Mouse (Mus musculus) central nervous system, embryonic 18 days (tissue): ENCODE results near the gene Muc1. TPM values are rescaled to one million over a fixed set of nuclear protein-coding genes. Genes with fewer than 3 reads are reported as not detected.

Experiments
- polyA plus RNA-seq: library from polyadenylated mRNA; depleted of rRNA; stranded (reverse); fragments of >200 nt; gene quantifications from 2 replicates; pipeline ENCODE4 v1.2.3, GENCODE M21; 2012; rRNA removed

The Muc1 gene
- 4.5 and 5.8 TPM in 2 replicates for polyA plus RNA-seq

DNA sequence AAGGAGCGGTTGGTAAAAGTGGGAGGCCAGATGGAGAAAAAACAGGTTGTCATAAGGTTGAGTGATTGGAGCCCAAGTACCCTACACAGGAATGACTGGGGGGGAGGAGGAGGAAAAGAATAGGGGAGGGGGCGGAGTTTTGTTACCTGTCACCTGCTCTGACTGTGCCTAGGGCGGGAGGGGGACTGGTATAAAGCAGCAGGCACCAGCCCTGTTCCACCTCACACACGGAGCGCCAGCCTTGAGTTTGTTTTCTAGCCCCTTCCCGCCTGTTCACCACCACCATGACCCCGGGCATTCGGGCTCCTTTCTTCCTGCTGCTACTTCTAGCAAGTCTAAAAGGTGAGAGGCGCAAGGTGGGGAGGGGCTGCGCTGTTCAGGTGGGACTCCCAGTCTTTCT, at the start of gene Muc1:
TSS of gene Muc1 (plus strand) at position 222 of the 400 bp plus-strand sequence.

DNA sequence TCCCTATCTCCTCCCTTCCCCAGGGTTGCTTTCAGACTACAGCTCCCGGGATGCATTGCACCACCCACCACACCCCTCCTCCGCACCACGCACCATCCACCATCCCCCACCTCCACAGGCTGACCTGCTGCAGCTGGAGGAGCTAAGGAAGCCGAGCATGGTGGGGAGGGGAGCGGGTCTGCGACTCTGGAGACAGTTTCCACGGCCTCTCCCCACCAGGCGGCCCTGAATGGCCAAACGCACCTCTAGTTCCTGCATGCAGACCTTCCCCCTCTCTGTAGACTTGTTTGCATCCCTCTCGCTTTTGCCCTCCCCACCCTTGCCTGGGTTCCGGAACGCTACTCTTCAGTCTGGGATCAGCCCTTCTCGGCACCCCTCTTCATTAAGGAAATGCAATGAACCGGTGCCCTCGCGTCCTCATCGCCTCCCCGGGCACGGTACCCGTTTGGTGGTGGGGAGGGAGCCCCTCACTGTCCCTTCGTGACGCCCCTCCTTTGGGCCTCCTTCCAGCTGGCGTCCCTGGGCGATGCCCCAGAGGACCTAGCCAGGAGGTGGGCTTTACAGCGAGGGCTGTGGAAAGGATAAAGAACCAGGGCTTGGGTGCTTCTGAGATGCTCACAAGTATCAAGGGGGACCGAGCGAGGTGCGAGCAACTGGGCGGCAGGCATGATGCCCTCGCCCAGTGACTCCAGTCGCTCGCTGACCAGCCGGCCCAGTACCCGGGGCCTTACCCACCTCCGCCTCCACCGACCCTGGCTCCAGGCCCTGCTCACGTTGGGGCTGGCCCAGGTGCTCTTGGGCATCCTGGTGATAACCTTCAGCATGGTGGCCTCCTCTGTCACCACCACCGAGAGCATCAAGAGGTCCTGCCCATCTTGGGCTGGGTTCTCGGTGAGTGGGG, 45.5 kb upstream of the Muc1 start, which contains the start of gene Fam189b:
TSS of gene Fam189b (plus strand) at position 86 of the 901 bp plus-strand sequence.

DNA sequence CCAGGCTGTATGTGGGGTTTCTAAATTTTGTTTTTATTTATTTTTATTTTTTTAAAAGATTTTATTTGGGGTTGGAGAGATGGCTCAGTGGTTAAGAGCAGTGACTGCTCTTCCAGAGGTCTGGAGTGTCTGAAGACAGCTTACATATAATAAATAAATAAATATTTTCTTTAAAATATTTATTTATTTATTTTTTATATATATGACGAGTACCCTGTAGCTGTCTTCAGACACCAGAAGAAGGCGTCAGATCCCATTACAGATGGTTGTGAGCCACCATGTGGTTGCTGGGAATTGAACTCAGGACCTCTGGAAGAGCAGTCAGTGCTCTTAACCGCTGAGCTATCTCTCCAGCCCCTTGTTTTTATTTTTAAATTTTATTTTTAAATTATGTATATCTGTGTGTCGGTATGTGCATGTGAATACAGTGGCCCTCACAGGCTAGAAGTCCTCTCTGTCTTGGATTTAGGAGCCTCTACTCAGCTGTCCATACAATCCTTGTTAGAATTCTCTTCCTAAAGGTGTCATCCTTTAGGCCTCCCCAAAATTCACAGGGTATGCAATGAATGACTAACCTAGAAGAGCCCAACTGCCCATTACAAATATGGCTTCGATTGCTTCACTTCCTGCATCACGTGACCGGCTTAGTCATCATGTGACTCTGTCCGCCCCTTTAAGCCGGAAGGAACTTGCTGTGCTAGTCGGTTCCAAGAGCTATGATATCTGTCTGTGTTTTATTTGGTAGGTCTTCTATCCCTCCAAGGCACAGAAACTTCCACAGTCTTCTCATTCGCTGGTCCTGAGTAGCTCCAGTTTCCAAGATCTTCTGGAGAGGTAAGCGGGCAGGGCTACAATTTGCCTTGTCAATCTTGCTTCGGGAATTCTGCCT, 26.4 kb upstream of the Muc1 start, which contains the start of gene Gba:
TSS of gene Gba (plus strand) at position 676 of the 889 bp plus-strand sequence.

DNA sequence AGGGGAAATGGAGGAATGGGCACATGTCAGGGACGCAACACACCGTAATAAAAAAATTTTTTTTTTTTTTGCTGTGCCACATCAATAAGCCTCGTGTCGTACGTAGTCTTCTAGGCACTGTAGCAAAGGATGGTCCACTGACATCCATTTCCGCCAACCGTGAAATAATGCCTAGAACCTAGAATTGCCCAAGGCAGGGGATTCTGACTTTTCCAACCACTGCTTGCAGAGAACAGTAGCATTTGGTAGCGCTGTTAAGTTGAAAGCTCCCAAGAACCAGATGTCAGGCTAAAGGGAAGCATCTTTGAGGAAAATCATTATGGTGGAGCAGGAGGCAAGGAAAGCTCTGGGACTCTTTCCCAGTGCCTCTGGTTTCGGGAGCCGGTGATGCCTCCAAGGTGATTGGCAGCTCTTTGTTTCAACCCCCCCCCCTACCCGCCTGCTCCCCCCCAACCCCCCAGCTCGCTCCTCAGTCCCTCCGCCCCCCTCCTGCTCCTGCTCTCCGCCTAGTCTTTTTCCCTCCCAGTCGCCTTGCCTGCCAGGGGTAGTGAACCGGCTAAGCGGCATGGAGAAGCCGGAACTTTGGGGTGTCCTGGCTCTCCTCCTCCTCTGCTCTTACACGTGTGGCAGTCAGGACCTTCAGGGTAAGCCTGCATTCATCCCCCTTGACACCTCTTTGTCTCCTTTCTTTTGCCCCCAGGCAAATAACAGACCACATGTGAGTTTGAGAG, 14.0 kb upstream of the Muc1 start, which contains the start of gene Thbs3:
TSS of gene Thbs3 (plus strand) at position 500 of the 731 bp plus-strand sequence.

DNA sequence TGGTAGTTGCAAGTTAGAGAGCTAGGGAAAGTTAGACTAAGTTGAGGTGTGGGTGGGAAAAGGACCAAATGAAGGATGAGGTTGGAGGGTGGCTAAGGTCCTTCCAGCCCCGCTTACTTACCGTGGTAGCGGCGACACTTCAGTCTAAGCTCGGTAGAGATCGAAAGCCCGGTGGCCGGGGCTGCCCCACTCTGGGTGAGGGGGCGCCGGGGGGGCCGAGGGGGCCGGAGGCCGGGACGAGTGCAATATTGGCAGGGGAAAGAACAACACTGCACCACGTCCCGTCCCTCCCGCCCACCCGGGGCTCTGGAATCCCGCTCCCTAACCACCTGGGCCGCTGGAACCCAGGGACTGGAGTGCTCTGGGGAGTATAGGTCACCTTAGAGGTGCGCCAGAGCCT, 2.0 kb upstream of the Muc1 start, which contains the start of gene Mtx1:
TSS of gene Mtx1 (minus strand) at position 189 of the 400 bp plus-strand sequence.

DNA sequence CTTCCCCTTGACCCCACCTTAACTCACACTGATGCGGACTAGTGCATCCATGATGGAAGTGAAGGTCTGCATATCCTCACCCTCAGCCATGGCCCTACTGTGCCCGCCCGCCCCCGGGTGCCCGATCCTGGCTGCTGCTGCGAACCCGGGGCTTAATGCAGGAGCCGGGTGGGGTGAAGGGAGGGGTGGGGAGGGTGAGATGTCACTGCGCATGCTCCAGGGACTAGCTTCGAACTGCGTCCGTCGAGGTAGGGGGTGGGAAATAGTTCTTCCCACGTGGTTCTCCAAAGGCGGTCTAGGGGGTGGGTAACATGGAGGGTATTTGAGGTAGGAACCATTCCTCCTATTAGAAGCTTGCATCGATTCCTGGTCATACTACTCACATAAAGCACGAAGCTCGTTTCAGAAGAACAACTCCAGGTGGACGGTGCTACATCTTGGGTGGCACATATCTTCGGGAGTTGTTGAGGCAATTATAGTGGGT, 16.9 kb downstream of the Muc1 start, which contains the start of gene Krtcap2:
TSS of gene Krtcap2 (plus strand) at position 279 of the 484 bp plus-strand sequence.

DNA sequence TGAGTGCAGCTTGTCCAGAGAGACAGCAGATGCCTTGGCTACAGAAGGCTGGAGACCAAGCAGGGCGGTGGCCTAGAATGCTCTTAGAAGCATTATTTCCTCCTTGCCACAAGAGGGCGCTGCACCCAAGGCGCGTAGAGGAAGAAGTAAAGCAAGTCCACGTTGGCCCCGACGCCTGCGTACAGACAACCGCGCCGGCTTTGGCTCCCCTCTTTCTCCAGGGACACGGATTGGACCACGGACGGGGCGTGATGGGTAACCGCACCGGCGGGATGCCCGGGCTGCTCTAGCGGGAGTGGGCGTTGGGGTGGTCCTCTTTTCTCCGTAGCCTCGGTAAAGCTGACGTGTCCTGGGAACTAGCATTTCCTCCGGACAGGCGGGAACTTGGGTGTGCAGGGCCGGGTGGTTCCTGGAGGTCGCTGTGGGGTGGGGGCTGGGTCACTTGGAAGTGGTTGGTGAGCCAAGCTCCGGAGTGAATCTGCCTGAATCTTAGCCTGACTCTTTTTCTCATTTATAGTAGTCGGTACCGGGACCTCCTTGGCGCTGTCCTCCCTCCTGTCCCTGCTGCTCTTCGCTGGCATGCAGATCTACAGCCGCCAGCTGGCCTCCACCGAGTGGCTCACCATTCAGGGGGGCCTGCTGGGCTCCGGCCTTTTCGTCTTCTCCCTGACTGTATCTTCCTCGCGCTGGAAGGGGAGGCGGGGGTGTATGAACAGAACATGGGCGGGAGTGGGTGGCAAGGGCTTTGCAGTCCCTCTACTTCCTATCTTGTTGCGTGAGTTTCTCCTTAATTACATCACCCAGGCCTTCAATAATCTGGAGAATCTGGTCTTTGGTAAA, 17.6 kb downstream of the Muc1 start, which contains the start of gene Trim46:
TSS of gene Trim46 (minus strand) at position 49 of the 840 bp plus-strand sequence.

DNA sequence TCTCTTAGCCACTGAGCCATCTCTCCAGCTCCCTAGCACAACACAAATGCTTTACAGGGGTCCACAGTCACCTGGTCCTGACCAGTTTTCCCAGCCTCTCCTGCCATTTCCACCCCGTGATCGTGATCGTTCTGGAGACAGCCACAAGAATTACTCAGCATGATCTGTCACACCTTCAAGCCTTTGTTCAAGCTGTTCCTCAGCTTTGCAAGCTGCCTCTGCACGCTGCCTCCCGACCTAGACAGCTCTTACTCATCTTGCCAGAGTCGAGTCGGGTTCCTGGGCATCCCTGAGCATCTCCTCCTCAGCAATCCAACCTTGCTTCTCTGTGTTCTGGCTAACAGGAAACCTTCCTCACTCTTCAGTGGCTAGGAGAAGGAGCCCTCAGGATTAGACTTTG, 30.2 kb downstream of the Muc1 start, which contains the start of gene Dpm3:
TSS of gene Dpm3 (plus strand) at position 283 of the 400 bp plus-strand sequence.

DNA sequence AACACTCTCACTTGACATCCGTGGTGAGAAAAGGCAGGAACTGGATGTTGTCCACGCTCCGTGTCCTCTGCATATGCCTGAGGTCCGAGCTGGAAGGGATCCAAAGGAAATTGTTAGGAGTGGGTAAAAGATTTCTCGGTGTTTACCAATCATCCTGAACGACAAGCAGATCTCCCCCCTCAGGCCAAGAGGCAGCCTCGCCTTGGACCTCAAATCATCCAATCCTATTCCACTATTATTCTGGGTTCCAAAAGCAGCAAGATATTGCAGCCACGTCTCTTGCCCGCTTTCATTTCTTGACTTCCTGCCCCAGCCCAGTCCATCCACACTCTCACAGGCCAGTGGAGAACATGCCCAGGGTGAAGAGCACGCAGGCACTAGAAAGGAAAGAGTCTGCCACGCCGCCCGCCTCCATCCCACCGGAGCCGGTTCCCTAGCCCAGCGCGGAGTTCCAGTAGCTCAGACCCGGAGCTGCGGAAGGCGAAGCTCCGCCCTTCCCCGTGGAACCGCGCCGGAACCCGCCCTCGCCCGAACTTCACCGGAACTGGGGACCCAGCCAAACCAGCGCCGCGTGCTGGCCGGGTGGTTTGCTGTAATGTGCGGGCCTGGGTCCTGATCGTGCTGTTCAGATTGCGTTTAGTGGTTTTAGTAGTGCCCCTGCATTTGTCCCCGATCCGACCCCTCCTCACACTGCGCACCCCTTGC, 41.3 kb downstream of the Muc1 start, which contains the start of gene Slc50a1:
TSS of gene Slc50a1 (minus strand) at position 520 of the 705 bp plus-strand sequence.

DNA sequence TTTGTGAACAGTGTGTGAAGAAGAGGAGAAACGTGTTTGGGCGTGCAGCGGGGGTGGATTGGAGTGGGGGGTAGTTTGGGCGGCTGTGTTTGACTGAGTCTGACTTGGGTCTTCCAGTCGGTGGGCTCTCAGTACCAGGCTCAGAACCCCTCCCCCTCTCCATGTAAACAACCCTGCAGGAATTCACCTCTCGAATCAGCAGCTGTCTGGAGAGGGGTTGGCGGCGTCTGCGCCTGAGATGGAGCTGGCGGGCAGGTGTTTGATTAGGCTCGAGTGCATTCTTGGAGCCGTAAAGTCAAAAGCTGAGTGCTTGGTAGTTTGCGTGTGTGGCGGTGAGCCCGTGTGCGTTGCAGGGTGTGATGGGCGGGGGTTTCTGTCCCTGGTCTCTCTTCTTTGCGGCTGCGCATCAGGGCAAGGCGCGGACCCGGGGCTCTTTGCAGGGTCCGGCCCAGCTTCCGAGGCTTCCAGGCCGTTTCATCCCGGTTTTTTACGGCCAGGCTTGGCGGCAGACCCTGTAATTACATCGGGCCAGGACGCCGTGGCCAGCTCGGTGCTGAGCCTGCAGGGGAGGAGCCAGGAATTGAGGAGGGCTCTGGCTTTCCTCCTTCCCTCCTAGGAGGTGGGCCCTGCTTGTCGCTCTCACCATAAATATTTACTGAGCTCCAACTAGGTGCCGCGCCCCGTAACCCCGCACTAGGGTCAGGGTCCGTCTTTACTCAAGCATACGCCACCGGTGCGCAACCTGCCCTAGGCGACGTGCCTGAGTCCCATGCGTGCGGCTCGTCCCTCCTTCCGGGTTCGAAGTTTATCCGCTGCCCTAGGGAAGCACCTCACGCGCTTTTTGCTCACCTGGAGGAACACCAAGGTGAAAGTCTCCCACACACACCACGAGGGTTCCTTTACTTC, 52.0 kb downstream of the Muc1 start, which contains the start of gene Efna1:
TSS of gene Efna1 (minus strand) at position 537 of the 906 bp plus-strand sequence.

Other genes starting within 250 kb of the Muc1 start
- 138 and 142 TPM in 2 replicates for gene Rusc1, start 135.7 kb upstream of the Muc1 start, polyA plus RNA-seq
- 0.07 TPM in 1 of 2 replicates, not detected in the other for gene Gm43738, start 128.0 kb upstream of the Muc1 start, polyA plus RNA-seq
- 301 and 321 TPM in 2 replicates for gene Fdps, start 127.1 kb upstream of the Muc1 start, polyA plus RNA-seq
- 0.15 and 0.17 TPM in 2 replicates for gene Pklr, start 92.9 kb upstream of the Muc1 start, polyA plus RNA-seq
- gene Hcn3, start 68.9 kb upstream of the Muc1 start, polyA plus RNA-seq = 66.1 and 76.8 TPM in 2 replicates
- gene Clk2, start 64.3 kb upstream of the Muc1 start, polyA plus RNA-seq = 79.8 and 84.1 TPM in 2 replicates
- gene Scamp3, start 51.6 kb upstream of the Muc1 start, polyA plus RNA-seq = 116 and 120 TPM in 2 replicates
- gene Fam189b, start 45.9 kb upstream of the Muc1 start, polyA plus RNA-seq = 67.2 and 68.9 TPM in 2 replicates
- 49.4 and 52.2 TPM in 2 replicates for gene Gba, start 26.1 kb upstream of the Muc1 start, polyA plus RNA-seq
- gene Thbs3, start 13.9 kb upstream of the Muc1 start, polyA plus RNA-seq = 223 and 225 TPM in 2 replicates
- 145 and 148 TPM in 2 replicates for gene Mtx1, start 2.0 kb upstream of the Muc1 start, polyA plus RNA-seq
- 101 TPM in 2 replicates for gene Krtcap2, start 16.9 kb downstream of the Muc1 start, polyA plus RNA-seq
- gene Trim46, start 17.3 kb downstream of the Muc1 start, polyA plus RNA-seq = 113 and 137 TPM in 2 replicates
- 140 and 171 TPM in 2 replicates for gene Dpm3, start 30.3 kb downstream of the Muc1 start, polyA plus RNA-seq
- gene Slc50a1, start 41.5 kb downstream of the Muc1 start, polyA plus RNA-seq = 53.7 and 53.8 TPM in 2 replicates
- 7.8 and 8.6 TPM in 2 replicates for gene Efna1, start 52.1 kb downstream of the Muc1 start, polyA plus RNA-seq
- 94.2 and 96.9 TPM in 2 replicates for gene Efna3, start 93.9 kb downstream of the Muc1 start, polyA plus RNA-seq
- 12.3 and 13.4 TPM in 2 replicates for gene Efna4, start 109.0 kb downstream of the Muc1 start, polyA plus RNA-seq
- 103 and 104 TPM in 2 replicates for gene Adam15, start 120.9 kb downstream of the Muc1 start, polyA plus RNA-seq
- 0.28 and 0.30 TPM in 2 replicates for gene Dcst2, start 132.9 kb downstream of the Muc1 start, polyA plus RNA-seq
- gene Dcst1, start 136.2 kb downstream of the Muc1 start, polyA plus RNA-seq = 0.07 and 0.17 TPM in 2 replicates
- gene Zbtb7b, start 165.7 kb downstream of the Muc1 start, polyA plus RNA-seq = 3.4 and 3.7 TPM in 2 replicates
- gene Lenep, start 173.7 kb downstream of the Muc1 start, polyA plus RNA-seq = 3.1 and 3.7 TPM in 2 replicates
- gene Flad1, start 182.8 kb downstream of the Muc1 start, polyA plus RNA-seq = 40.6 and 41.9 TPM in 2 replicates
- gene Cks1b, start 189.3 kb downstream of the Muc1 start, polyA plus RNA-seq = 57.5 and 61.0 TPM in 2 replicates
- gene Shc1, start 189.4 kb downstream of the Muc1 start, polyA plus RNA-seq = 19.4 and 22.6 TPM in 2 replicates
- gene Pygo2, start 201.2 kb downstream of the Muc1 start, polyA plus RNA-seq = 65.5 and 66.0 TPM in 2 replicates
- gene Pbxip1, start 207.6 kb downstream of the Muc1 start, polyA plus RNA-seq = 10.4 and 13.0 TPM in 2 replicates
- 110 and 117 TPM in 2 replicates for gene Pmvk, start 225.5 kb downstream of the Muc1 start, polyA plus RNA-seq